Mouse (Mus musculus): ENCODE measurements around the gene Rd3. TPM values are rescaled to one million over a fixed set of nuclear protein-coding genes. Genes with fewer than 3 reads are reported as not detected.

The Rd3 gene
- total RNA-seq, 2 experiments from 2014 or later, result 0.36 TPM; not detected in 1

DNA sequence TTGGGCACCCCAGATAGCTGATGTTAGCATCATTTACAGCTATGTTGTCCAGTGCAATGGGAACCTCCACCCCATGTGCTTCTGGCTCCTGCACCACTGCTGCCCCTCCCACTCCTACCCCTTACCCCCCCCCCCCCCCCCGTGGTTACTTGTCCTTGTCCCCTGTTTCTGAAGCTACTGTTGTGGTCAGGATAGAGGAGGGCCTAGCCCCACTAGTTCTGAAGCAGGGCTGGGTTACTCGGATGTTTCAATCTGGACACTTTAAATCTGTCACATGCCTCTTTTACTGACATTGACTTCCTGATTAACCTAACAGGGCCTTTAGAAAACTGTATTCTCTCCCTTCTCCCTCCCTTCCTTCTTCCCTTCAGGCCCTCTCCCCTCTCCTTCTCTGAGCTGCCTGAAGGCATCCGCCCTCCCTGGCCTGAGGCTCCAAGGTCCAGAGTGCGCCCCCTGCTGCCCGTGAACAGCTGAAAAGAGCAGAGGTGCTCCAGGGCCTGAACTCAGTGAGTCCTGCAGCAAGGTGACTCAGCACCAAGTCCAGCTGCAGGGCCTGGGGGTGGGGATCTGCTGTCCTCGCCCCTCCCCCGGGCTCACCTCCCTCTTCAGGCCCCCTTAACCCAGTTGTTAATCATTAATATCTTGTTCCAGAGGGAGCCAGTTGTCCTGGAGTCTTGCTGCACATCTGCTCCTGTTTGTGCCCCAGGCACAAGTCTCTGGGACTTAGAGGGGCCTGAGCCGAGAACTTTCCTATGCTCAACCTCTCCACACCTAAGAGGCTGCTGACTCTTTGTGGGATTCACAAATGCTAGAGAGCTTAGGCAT lies 13.0 kb upstream of the Rd3 start:
- DNase-seq, result peak; percentile 88 to 92

DNA sequence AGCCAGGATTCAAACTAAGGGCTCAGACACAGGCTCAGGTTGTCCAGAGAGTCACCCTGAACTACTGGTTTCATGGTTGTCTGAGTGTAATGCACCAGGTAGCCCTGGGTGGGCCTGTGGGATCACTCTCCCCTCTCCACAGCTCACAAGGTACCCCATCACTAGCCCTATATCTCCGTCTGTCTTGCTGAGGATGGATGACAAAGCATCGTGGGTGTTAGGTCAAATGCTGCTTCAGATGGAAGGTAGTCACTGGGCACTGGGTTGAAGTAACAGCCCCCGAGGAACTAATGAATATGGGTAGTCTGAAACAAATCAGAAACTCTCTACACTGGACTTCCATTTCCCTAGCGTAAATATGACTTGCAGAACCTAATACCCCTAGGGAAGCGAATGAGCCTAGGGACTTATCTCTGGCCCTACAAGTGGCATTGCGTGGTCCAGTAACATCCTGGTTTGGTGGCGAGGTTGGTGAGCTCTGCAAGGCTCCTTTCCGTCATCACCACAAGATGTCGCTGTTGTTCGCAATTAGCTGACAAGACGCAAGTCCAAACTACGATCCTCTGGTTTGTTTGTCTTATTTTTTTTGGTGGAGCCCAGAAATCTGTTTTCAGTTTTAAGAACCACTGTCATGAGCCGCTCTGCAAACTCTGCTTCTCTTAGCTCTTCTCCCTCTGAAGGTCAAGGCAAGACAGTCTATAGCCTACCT lies 12.2 kb upstream of the Rd3 start:
- peak; percentile 75 to 83 for DNase-seq

DNA sequence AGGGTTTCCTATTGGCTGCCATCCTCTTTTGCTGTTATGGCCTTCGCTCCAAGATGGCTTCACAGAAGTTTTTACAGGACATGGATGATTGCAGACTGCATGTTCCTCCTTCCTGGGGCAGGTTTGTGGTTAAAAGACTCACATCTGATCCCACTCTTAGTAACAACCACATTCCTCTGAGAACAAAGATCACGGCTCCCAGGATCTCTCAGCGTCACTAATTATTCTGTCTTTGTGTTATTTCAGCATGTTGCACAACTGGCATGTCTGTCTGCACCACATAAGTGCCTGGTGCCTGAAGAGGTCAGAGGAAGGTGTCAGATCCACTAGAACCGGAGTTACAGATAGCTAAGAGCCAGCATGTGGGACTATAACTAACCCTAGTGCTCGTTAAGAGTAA lies 7.2 kb upstream of the Rd3 start:
- no peak for DNase-seq

DNA sequence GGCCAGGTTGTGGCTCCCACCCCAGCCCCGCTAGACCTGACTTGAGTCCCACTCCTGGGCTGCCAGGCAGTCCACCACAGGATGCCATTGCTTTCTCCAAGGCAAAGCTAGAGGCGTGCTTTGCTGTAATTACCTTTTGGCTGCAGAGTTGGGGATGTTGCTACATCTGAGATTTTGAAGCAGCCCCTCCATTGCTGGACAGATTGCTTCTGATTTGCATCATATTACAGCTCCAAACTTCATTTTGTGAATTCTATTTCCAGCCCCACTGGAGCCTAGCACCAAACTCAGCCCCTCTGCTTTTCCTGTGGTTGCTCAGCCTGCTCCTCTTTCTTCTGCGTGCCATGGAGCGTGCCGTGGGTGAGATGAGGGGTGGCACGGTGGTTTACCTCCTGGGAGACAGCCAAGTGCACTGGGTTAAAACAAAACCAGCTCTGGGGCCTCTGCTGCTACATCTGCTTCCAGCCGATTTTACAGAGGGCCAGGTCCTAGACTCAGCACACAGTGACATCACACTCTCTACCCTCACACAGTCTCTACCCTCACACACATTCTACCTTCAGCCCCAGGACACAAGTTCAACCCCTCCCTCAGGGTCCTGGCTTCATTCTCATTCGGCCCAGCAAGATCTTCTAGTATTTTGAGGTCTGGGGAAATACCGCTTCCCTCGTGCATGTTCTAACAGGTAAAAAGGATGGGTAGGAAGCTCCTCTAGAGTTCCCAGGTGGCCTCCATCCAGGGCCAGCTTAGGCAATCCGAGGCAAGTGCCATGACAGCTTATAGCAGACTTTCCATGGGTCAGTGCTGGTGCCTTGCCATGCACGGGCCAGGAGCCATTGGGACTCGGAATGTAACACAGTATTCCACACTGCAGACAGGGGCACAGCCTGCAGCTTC lies 2.4 kb upstream of the Rd3 start:
- DNase-seq, result no peak

DNA sequence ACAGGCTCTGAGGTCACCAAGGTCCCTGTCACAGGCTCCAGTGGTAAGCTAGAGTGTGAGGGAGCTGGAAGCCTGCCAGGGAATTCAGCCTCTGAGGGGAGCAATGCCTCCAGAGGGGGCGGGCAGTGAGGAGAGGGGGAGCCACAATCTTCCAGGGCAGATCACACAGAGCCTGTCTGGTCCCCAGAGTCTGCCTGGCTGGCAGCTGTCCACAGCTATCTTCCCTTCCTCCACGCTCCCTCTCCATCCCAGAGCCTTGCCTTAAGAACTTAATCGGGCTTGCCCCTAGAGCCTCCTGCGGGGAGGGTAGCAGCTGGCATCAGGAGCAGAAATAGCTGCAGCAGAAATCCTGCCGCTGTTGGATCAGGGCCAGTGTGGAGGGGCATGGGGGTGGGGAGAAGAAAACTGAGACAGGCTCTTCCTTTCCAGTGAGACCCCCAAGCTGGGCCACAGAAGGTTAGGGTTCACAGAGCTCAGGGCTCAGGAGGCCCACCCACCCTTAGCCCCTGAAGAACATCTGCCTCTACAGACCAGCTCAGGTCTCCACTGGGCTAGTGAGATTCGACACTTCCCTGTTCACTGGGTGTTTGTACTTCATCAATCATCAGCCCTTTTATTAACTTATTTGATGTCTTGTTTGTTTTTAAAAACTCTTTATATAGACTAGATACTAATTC lies 4.4 kb downstream of the Rd3 start:
- peak in 1 of 2 experiments; percentile 35 for DNase-seq

DNA sequence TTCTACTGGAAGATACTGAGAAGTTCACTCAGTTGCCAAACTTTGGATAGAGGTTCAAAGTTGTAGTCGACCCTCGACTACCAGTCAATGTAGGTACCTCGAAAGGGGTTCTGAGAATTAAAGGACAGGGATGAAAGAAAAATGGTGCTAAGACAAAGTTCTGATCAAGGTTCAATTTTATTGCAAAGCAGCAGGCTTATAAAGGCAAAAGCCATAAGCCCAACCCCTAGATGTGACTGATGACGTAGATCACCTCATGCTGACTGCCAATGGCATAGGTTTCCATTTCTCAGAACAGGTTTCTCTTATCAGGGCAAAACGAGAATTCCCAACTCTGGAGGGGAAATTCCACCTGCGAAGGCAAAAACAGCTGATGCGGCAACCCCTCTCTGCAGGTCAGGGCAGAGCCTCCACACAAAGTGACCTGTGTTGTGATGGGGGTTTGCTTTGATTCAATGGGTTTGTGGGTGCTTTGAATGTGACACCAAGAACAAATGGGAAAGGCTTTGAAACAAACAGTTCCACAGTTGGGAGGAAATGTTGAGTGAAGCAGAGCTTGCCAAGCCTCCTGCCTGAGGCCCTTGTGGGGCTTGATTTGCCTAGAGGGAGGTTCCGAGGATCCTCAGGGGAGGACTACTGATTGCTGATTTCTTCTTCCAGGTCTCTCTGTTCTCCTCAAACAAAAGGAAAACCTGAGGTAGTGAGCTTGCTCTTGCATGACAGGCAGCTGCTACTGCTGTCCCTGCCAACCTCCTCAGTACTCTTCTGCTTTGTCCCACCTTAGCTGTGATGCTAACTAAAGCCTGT lies 9.7 kb downstream of the Rd3 start:
- DNase-seq, result no peak

DNA sequence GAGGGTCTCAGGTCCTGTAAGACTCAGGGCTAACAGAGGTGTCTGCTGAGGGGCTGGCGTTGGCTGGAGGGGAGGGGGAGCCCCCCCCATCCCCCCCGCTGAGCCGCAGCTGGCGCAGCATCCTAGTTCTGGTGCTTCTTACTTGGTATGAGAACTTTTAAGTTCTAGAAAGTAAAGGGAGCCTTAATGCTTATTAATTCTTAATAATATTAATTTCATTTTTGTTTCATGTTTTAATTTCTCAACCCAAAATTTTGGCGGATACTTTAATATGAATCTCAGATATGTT lies 10.3 kb downstream of the Rd3 start:
- DNase-seq, result no peak

DNA sequence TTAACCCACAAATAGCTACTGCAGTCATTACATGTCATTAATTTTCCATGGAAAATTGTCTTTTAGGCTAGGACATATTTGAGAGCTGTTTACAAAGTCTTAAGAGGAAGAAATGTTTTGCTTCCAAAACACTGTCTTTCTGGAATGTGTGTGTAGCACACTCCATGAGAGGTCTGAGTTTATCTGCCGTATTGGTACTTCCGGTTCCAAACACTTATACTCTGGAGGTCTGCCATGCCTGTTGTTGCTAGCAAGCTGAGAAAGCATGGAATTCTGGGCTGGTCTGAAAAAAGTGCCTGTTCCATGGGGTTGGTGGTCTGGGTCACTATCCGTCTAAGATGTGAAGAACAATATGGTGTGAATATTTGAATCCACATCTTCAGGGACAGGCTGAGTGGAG lies 11.5 kb downstream of the Rd3 start:
- no peak for DNase-seq

DNA sequence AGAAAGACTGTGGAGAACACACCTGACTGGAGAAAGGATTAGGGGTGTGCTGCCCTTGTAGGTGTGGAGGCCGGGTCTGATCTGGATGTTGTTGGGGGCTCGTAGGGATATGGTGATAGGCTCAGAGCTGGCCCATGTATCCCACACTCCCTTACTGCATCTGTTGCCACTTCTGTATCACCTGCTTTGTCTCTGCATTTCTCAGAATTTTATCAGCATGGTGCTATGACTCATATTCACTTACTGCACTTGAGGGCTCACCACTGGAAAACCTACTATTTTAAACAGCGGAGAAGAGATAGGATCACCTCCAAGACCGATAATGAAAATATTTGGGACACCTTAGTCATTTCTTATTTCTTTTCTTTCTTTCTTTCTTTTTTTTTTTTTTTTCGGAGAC lies 11.9 kb downstream of the Rd3 start:
- no peak for DNase-seq

DNA sequence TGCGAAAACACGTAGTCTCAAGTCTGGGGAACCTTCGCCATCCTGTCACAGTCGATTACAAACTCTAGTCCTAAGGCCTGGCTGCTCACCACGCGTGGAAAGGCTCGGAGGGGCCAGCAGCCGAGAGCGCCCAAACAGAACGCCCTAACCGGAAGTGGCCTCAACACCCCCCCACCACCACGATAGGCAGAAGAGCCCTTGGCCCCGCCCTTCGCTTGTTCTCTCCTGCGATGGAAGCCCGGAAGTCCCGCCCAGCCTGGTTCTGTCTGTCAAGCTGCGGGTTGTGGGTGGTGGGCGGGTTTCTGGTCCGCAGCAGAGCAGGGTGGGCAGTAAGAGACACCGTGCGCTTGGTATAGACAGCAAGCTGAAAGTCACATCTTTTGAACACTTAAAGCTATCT lies 12.8 kb downstream of the Rd3 start:
- DNase-seq, result peak; percentile 97 to 99

DNA sequence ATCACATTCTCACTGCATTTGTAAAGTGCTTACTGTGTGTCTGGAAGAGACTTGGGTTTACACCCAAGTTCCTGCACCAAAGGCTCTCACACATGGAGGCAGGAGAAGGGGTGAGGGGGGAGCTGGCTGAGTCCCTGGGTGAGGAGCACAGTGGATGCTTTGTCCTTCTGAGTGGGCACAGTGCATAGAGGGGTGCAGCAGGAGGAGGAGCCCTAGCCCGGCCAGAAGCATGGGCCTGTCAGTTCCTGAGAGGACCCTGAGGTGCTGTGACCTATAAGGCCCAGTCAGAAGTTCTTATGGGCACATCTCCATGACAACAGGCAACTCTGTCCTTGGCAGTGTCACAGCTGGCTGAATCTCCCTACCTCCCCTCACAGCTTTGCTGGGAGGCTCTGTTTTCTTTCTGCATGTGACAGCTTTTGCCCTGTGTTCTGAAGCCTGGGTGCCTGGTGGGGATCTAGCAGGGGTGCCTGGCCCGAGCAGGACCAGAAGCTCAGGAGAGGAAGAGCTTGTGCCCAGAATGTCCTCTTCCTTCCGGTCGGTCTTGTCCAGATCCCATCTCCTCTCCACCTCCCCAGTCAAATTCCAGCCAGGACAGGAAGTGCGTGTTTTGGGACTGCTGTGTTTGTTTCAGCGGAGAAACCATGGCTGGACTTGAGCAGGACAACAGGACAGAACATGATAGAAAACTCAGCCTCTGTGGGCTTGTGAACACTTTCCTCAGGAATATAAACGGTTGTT lies 15.0 kb downstream of the Rd3 start:
- peak; percentile 26 to 35 for DNase-seq

DNA sequence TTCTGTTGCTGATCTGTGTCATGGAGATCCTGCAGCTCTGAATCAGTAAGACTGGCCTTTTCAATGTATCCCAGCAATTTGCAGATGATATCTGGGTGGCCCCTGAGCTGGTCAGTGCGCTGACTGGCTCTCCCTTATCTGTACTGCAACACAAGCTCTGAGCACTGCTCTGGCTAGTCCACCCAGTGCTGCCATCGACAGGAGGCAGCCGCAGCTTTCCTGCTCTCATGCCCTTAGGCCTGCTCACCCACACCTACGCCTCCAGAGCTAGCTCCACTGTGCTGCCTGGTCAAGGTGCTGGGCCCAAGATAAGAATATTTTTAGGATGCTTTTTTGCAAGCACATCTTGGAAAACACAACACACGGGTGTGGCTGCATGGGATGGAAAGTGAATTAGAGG lies 17.3 kb downstream of the Rd3 start:
- no peak for DNase-seq

DNA sequence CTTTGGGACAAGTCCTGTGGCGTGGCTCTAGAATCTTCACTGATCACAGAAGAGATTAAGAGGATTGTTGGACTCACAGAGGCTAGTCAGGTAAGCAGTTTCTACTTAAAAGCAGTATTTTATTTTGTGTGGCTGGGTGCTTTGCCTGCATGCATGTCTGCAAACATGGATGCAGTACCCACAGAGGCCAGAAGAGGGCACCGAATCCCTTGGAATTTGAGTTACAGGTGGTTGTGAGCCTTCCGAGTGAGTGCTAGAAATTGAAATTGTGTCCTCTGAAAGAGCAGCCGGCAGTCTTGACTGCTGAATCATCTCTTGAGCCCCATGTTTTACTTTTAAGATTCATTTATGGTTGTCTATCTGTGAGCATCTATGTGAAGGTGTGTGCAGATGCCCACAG lies 18.3 kb downstream of the Rd3 start:
- peak; percentile 56 to 64 for DNase-seq

DNA sequence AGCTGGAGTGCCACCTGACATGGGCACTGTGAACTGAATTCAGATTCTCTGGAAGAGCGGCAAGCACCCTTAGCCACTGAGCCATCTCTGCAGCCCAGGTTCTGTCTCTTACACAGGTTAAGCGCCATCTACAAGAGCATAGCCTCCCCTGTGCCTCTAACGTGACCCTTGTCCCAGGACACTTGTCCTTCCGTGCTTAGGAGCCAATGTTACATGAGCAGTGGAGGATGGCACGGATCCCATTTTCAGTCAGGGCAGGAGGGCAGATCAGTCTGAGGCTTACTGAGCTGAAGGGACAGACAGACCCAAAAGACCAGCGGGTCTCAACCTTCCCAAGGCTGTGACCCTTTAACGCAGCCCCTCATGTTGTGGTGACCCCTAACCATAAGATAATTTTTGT lies 18.7 kb downstream of the Rd3 start:
- no peak for DNase-seq

DNA sequence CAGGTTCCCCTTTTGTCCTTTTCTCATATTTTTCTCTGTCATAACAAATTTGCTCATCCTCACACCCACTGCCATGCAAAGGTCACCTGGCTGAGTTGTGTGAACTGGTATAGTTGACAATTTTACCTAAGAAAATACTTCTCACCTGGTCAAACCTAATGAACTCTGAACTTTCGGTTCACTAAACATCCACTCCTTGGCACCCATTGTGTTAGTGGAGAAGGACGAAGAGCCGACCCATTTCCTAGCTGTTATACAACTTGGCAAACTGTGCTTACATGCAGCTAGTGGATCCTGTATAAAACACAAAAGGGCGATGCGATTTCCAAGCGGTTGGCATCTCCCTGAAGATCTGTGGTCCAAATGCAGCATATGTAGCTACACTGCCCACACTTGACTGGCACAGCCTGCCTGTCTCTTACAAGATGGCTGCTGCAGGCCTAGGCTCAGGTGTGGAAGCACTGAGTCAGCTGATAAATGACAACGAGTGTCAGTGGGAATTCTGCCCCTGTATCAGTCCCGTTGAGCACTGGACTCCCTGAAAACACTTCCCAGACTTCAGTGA lies 19.5 kb downstream of the Rd3 start:
- DNase-seq, result no peak

DNA sequence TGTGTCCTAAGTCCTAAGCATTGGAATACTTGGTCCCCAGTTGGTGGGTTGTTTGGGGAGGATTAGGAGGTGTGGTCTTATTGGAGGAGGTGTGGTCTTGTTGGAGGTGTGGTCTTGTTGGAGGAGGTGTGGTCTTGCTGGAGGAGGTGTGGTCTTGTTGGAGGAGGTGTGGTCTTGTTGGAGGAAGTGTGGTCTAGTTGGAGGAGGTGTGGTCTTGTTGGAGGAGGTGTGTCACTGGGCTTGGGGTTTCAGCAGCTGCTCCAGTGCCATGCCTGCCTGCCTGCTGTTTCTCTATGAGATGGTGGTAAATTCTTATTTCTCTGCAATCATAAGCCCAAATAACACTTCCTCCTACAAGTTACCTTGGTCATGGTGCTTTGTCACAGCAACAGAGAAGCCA lies 21.9 kb downstream of the Rd3 start:
- no peak for DNase-seq

All from adrenal gland, postnatal 36 days (tissue).